Mouse (Mus musculus): Measurements from ENCODE around the gene Zfp119b. TPM values are rescaled to one million over a fixed set of nuclear protein-coding genes. Genes with fewer than 3 reads are reported as not detected.

Zfp119b gene
- polyA plus RNA-seq, 1 experiment, result 7.9 TPM

- Histone ChIP-seq H3K4me1 (ENCODE audit: control insufficient read depth, insufficient read depth, low read length) (no peaks in the 10 kb centered on the region), H3K27ac (ENCODE audit: insufficient read depth, low read depth, low read length) (no peak overlapping the region), H3K4me3 (ENCODE audit: insufficient read depth, low read length) (no peak overlapping the region)
- no peak for TF ChIP-seq CTCF (IDR thresholded peaks at IDR 0.05; ENCODE audit: low read depth, low read length)
Measured at GRCm38 (mm10) chr17:55968210-55968609, 18.9 kb upstream of the Zfp119b start.

DNA sequence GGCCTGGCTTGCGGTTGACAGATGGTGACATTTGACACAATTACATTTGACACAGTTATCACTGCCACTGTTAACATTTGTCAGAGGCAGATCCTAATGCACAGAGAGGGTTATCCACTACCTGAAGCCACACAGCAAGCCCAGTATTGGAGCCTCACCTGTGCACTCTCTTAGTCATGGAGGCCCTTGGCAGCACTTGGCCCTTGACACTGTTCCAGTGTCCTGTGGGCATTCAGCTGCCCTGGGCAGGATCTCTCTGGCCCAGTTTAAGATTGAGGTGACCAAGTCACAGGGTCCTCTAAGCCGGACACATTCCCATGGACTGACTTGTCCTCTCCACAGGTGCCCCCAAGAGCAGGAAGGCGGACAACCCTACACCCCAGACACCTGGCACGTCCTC lies 17.9 kb upstream of the Zfp119b start:
- TF ChIP-seq POLR2A (IDR thresholded peaks at IDR 0.05; ENCODE audit: borderline replicate concordance, low read depth, low read length), result no peak
- TF ChIP-seq CTCF (IDR thresholded peaks at IDR 0.05; ENCODE audit: low read depth, low read length), result no peak
- no peak overlapping the region for H3K4me3 ChIP-seq (ENCODE audit: insufficient read depth, low read length)
- peaks cover 6% of the 10 kb centered on the region for H3K4me1 ChIP-seq (ENCODE audit: control insufficient read depth, insufficient read depth, low read length)
- H3K27ac ChIP-seq (ENCODE audit: insufficient read depth, low read depth, low read length), result no peak overlapping the region

DNA sequence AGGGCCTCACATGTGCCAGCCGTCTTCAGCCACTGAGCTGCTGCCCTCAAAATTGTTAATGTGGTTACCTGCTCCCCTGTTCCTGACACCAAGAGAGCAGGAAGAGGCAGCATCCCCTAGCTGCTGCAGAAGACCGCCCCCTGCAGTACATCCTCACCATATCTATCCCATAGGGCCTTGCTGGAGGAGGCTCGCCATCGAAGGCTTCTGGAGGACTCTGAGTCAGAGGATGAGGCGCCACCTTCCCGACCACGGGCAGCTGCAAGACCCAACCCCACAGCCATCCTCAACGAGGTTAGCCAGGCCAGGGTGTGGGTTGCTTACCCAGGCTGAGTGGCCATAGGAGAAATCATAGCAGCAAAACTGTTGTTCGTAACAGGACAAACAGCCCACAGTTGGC lies 15.7 kb upstream of the Zfp119b start:
- Histone ChIP-seq H3K4me3 (ENCODE audit: insufficient read depth, low read length) (no peak overlapping the region), H3K4me1 (ENCODE audit: control insufficient read depth, insufficient read depth, low read length) (peaks cover 23% of the 10 kb centered on the region), H3K27ac (ENCODE audit: insufficient read depth, low read depth, low read length) (no peak overlapping the region)
- TF ChIP-seq POLR2A (IDR thresholded peaks at IDR 0.05; ENCODE audit: borderline replicate concordance, low read depth, low read length) (no peak), CTCF (IDR thresholded peaks at IDR 0.05; ENCODE audit: low read depth, low read length) (no peak)

DNA sequence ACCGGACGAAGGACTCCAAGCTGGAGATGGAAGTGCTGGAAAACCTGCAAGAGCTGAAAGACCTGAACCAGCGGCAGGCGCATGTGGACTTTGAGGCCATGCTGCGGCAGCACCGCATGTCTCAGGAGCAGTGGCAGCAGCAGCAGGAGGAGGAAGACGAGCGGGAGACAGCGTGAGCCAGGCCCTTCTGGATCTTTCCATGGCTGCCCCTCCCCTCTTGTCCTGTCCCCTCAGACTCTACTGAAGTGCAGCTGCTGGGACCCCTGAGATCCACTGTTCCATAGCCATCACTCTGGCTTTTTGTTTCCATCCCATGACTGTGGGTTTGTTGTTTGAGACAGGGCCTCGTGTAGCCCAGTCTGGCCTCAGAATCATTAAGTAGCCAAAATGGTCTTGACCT lies 15.2 kb upstream of the Zfp119b start:
- Histone ChIP-seq H3K4me1 (ENCODE audit: control insufficient read depth, insufficient read depth, low read length) (peaks cover 26% of the 10 kb centered on the region), H3K4me3 (ENCODE audit: insufficient read depth, low read length) (no peak overlapping the region), H3K27ac (ENCODE audit: insufficient read depth, low read depth, low read length) (no peak overlapping the region)
- no peak for TF ChIP-seq CTCF (IDR thresholded peaks at IDR 0.05; ENCODE audit: low read depth, low read length)
- no peak for TF ChIP-seq POLR2A (IDR thresholded peaks at IDR 0.05; ENCODE audit: borderline replicate concordance, low read depth, low read length)

DNA sequence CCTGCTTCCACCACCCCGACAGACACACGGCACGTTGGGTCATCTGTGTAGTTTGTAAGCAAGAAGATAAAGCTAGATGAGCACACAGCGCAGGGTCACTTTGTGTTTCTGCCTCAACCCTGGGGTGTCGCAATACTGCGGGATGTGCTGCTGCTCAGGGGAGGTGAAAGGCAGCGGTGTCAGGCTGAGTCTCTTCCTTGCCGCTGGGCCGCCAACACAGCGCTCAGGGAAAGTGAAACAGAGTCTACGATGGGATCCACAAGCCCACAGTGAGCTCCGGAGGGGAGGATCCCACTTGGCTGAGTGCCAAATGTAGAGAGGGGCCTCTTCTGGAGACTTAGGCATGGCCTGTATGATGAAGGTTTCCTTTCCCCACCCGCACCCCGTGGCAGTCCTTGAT lies 13.9 kb upstream of the Zfp119b start:
- Histone ChIP-seq H3K4me1 (ENCODE audit: control insufficient read depth, insufficient read depth, low read length) (peaks cover 26% of the 10 kb centered on the region), H3K4me3 (ENCODE audit: insufficient read depth, low read length) (peak overlapping the region; percentile 35), H3K27ac (ENCODE audit: insufficient read depth, low read depth, low read length) (peak overlapping the region; percentile 69)
- TF ChIP-seq POLR2A (IDR thresholded peaks at IDR 0.05; ENCODE audit: borderline replicate concordance, low read depth, low read length), result no peak
- no peak for TF ChIP-seq CTCF (IDR thresholded peaks at IDR 0.05; ENCODE audit: low read depth, low read length)

GRCm38 (mm10) chr17:55961631-55962030 lies 12.3 kb upstream of the Zfp119b start:
- H3K27ac ChIP-seq (ENCODE audit: insufficient read depth, low read depth, low read length), result no peak overlapping the region
- no peak overlapping the region for H3K4me3 ChIP-seq (ENCODE audit: insufficient read depth, low read length)
- TF ChIP-seq POLR2A (IDR thresholded peaks at IDR 0.05; ENCODE audit: borderline replicate concordance, low read depth, low read length) (no peak), CTCF (IDR thresholded peaks at IDR 0.05; ENCODE audit: low read depth, low read length) (no peak)
- H3K4me1 ChIP-seq (ENCODE audit: control insufficient read depth, insufficient read depth, low read length), result peaks cover 29% of the 10 kb centered on the region

DNA sequence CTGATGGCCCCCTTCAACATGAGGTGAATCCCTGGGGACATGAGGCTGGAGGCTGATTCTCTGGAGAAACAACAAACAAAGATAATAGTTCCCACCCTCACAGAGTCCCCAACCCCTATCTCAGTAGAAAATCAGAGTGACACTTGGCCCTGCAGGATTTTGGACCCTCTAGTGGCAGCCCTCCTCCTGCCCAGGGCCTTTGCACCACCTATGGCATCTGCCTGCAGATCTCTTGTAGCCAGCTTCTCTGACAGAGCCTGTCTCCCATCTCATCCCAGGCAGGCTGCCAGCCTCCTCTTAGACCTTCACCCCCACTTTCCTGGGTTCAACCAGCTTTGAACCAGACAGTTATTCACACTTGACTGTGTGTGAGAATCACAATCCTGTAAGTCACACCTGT lies 11.5 kb upstream of the Zfp119b start:
- TF ChIP-seq POLR2A (IDR thresholded peaks at IDR 0.05; ENCODE audit: borderline replicate concordance, low read depth, low read length), result no peak
- TF ChIP-seq CTCF (IDR thresholded peaks at IDR 0.05; ENCODE audit: low read depth, low read length), result no peak
- Histone ChIP-seq H3K27ac (ENCODE audit: insufficient read depth, low read depth, low read length) (no peak overlapping the region), H3K4me3 (ENCODE audit: insufficient read depth, low read length) (no peak overlapping the region), H3K4me1 (ENCODE audit: control insufficient read depth, insufficient read depth, low read length) (peaks cover 29% of the 10 kb centered on the region)

DNA sequence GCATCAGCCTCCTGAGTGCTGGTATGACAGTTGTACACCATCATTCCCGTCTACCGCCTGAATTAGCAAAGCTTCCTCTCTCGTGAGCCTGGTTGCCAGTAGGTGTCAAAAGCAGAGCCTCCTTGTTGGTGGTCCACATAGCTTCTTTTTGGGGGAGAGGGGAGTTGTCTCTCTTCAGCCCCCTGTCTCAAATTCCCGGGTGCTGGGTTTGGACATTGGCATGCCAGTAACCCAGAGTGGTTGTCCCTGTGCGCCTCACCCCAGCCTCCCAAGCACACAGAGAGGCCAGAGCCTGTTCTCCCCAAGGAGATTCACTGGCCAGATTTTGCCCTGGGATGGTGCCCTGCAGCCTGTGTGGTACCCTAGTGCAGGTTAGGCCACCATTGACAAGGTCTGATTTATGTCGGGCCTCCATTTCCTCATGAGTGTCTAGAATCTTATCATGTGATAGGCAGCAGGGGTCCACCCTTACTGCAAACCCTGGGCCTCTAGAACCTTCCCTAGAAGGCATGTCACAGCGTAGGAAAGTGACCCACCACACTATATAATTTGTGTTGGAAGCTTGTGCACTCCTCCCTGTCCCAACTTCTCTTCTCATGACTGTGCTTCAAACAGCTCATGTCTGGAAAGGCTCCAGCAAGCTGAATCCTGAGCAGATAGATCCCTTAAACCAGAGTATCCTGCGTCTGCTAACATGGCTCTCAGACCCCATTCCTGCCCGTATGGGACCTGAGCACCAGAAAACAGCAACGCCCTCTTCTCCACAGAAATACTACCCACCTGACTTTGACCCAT lies 10.8 kb upstream of the Zfp119b start:
- Histone ChIP-seq H3K27ac (ENCODE audit: insufficient read depth, low read depth, low read length) (peak overlapping the region; percentile 33), H3K4me3 (ENCODE audit: insufficient read depth, low read length) (peak overlapping the region; percentile 59), H3K4me1 (ENCODE audit: control insufficient read depth, insufficient read depth, low read length) (peaks cover 29% of the 10 kb centered on the region)
- no peak for TF ChIP-seq CTCF (IDR thresholded peaks at IDR 0.05; ENCODE audit: low read depth, low read length)

GRCm38 (mm10) chr17:55958918-55959728 lies 9.8 kb upstream of the Zfp119b start, which contains the start of gene Yju2:
TSS of gene Yju2 (plus strand) at chr17:55959099.
- Histone ChIP-seq H3K4me1 (ENCODE audit: control insufficient read depth, insufficient read depth, low read length) (peaks cover 30% of the 10 kb centered on the region), H3K4me3 (ENCODE audit: insufficient read depth, low read length) (peak within 1 kb of the TSS; percentile 88)
- no peak for TF ChIP-seq POLR2A (IDR thresholded peaks at IDR 0.05; ENCODE audit: borderline replicate concordance, low read depth, low read length)
- no peak for TF ChIP-seq CTCF (IDR thresholded peaks at IDR 0.05; ENCODE audit: low read depth, low read length)

GRCm38 (mm10) chr17:55958584-55958886 lies 9.2 kb upstream of the Zfp119b start:
- TF ChIP-seq CTCF (IDR thresholded peaks at IDR 0.05; ENCODE audit: low read depth, low read length) (no peak), POLR2A (IDR thresholded peaks at IDR 0.05; ENCODE audit: borderline replicate concordance, low read depth, low read length) (no peak)
- Histone ChIP-seq H3K27ac (ENCODE audit: insufficient read depth, low read depth, low read length) (peak overlapping the region; percentile 95), H3K4me3 (ENCODE audit: insufficient read depth, low read length) (peak overlapping the region; percentile 88), H3K4me1 (ENCODE audit: control insufficient read depth, insufficient read depth, low read length) (peaks cover 35% of the 10 kb centered on the region)

More at GRCm38 (mm10) chr17:55958918-55959728, 9.8 kb upstream of the Zfp119b start, which contains the start of gene Yju2:
- peak within 1 kb of the TSS; percentile 95 for H3K27ac ChIP-seq (ENCODE audit: insufficient read depth, low read depth, low read length)
